Mouse (Mus musculus) CH12.LX (cell line): ENCODE measurements around the gene Agap3. TPM values are rescaled to one million over a fixed set of nuclear protein-coding genes. Genes with fewer than 3 reads are reported as not detected.

Experiments used
- DNase-seq: peaks from one replicate; pipeline ENCODE4 v3.0.0-alpha.2; 2013; ENCODE audit errors: extremely low read depth
- H3K27ac ChIP-seq: 2 replicates; pipeline ENCODE4 v1.5.1; 2012; ENCODE audit warnings: low read depth, mild to moderate bottlenecking, control low read depth, moderate library complexity; ENCODE audit not compliant: insufficient read depth
- H3K27me3 ChIP-seq: replicated peaks from 2 replicates; pipeline ENCODE3; 2012; ENCODE audit warnings: inconsistent platforms
- H3K36me3 ChIP-seq, 2 experiments: replicated peaks in 1 of 2; 2 replicates each; pipeline versions ENCODE3 to v1.6.1; 2012; ENCODE audit warnings: inconsistent platforms in 1 of 2, low read length in 1 of 2, mild to moderate bottlenecking in 1 of 2, mixed read lengths in 1 of 2, moderate library complexity in 1 of 2; ENCODE audit not compliant: control insufficient read depth in 1 of 2, insufficient read depth in 1 of 2
- H3K4me1 ChIP-seq, 2 experiments: 2 replicates each; pipeline ENCODE4 v1.6.1; 2012; ENCODE audit warnings: inconsistent platforms in 1 of 2, moderate library complexity in 1 of 2; ENCODE audit not compliant: insufficient read depth in 2 of 2, control insufficient read depth in 1 of 2
- H3K4me2 ChIP-seq: 2 replicates; pipeline ENCODE4 v1.6.1; 2012; ENCODE audit warnings: low read depth, mild to moderate bottlenecking, control low read depth; ENCODE audit not compliant: poor library complexity, insufficient read depth, severe bottlenecking
- H3K4me3 ChIP-seq, 3 experiments: fragments of 150-350 bp in 1 of 3; sonication (generic) in 1 of 3; replicated peaks in 1 of 3; 2 replicates each; pipeline versions ENCODE3 to v1.5.1; 2011 to 2012; ENCODE audit warnings: low read depth in 2 of 3, low read length in 2 of 3, mild to moderate bottlenecking in 2 of 3, moderate library complexity in 2 of 3, control low read depth in 1 of 3, improper control_type of control experiment in 1 of 3, inconsistent platforms in 1 of 3, mixed read lengths in 1 of 3; ENCODE audit not compliant: poor library complexity in 1 of 3
- H3K79me2 ChIP-seq: replicated peaks from 2 replicates; pipeline ENCODE4 v1.6.1; 2012; ENCODE audit warnings: mild to moderate bottlenecking, moderate library complexity; ENCODE audit not compliant: control insufficient read depth, poor library complexity, insufficient read depth, severe bottlenecking; ENCODE audit errors: extremely low read depth
- H3K9ac ChIP-seq: 2 replicates; pipeline ENCODE4 v1.6.1; 2012; ENCODE audit warnings: low read depth, mild to moderate bottlenecking, control low read depth, moderate library complexity; ENCODE audit not compliant: insufficient read depth
- H3K9me3 ChIP-seq: replicated peaks from 2 replicates; pipeline ENCODE3; 2012; ENCODE audit warnings: low read length, inconsistent platforms, mixed read lengths
- CHD1 ChIP-seq: IDR thresholded peaks from 2 replicates; pipeline ENCODE4 v1.6.1; 2012; ENCODE audit warnings: low read depth, low read length, improper control_type of control experiment, inconsistent platforms
- CTCF ChIP-seq, 2 experiments: IDR thresholded peaks in 1 of 2; conservative IDR thresholded peaks in 1 of 2; 2 replicates each; pipeline ENCODE4 v1.5.1; 2011 to 2012; ENCODE audit warnings: low read depth in 2 of 2, low read length in 2 of 2, improper control_type of control experiment in 1 of 2, inconsistent platforms in 1 of 2, mild to moderate bottlenecking in 1 of 2, moderate library complexity in 1 of 2
- E2F4 ChIP-seq: IDR thresholded peaks from 2 replicates; pipeline ENCODE4 v1.6.1; 2011; ENCODE audit warnings: low read depth, low read length, improper control_type of control experiment; ENCODE audit not compliant: insufficient replicate concordance
- ELF1 ChIP-seq: IDR thresholded peaks from 2 replicates; pipeline ENCODE4 v1.6.1; 2014; ENCODE audit warnings: low read depth, mild to moderate bottlenecking, inconsistent platforms, low read length, improper control_type of control experiment
- EP300 ChIP-seq: IDR thresholded peaks from 2 replicates; pipeline ENCODE4 v1.6.1; 2011; ENCODE audit warnings: low read length, improper control_type of control experiment
- ETS1 ChIP-seq: conservative IDR thresholded peaks from 2 replicates; pipeline ENCODE4 v1.6.1; 2012; ENCODE audit warnings: low read depth, mild to moderate bottlenecking, inconsistent platforms, low read length, improper control_type of control experiment, moderate library complexity
- GABPA ChIP-seq: IDR thresholded peaks from 2 replicates; pipeline ENCODE4 v1.6.1; 2012; ENCODE audit warnings: low read depth, low read length, improper control_type of control experiment, inconsistent platforms; ENCODE audit not compliant: insufficient replicate concordance
- HCFC1 ChIP-seq: IDR thresholded peaks from 2 replicates; pipeline ENCODE4 v1.6.1; 2012; ENCODE audit warnings: low read depth, mild to moderate bottlenecking, inconsistent platforms, low read length, improper control_type of control experiment
- IRF4 ChIP-seq: IDR thresholded peaks from 2 replicates; pipeline ENCODE4 v1.6.1; 2014; ENCODE audit warnings: low read depth, mild to moderate bottlenecking, inconsistent platforms, low read length, improper control_type of control experiment
- JUN ChIP-seq: IDR thresholded peaks from 2 replicates; pipeline ENCODE4 v1.6.1; 2011; ENCODE audit warnings: low read depth, mild to moderate bottlenecking, low read length, improper control_type of control experiment, moderate library complexity; ENCODE audit not compliant: insufficient read depth
- JUND ChIP-seq: conservative IDR thresholded peaks from 2 replicates; pipeline ENCODE4 v1.6.1; 2011; ENCODE audit warnings: low read depth, low read length, improper control_type of control experiment
- KAT2A ChIP-seq: IDR thresholded peaks from 2 replicates; pipeline ENCODE4 v1.6.1; 2012; ENCODE audit warnings: low read length, improper control_type of control experiment, inconsistent platforms; ENCODE audit not compliant: insufficient replicate concordance
- MAX ChIP-seq: IDR thresholded peaks from 2 replicates; pipeline ENCODE4 v1.6.1; 2011; ENCODE audit warnings: low read length, improper control_type of control experiment
- MAZ ChIP-seq: IDR thresholded peaks from 2 replicates; pipeline ENCODE4 v1.6.1; 2012; ENCODE audit warnings: low read depth, mild to moderate bottlenecking, inconsistent platforms, low read length, improper control_type of control experiment, moderate library complexity
- MEF2A ChIP-seq: IDR thresholded peaks from 2 replicates; pipeline ENCODE4 v1.6.1; 2014; ENCODE audit warnings: low read depth, mild to moderate bottlenecking, inconsistent platforms, low read length, improper control_type of control experiment, borderline replicate concordance
- MYC ChIP-seq: IDR thresholded peaks from 2 replicates; pipeline ENCODE4 v1.6.1; 2011; ENCODE audit warnings: low read depth, mild to moderate bottlenecking, improper control_type of control experiment, low read length
- NELFE ChIP-seq: IDR thresholded peaks from 2 replicates; pipeline ENCODE4 v1.6.1; 2011; ENCODE audit warnings: low read depth, low read length, improper control_type of control experiment
- NRF1 ChIP-seq: IDR thresholded peaks from 2 replicates; pipeline ENCODE4 v1.6.1; 2014; ENCODE audit warnings: low read depth, mild to moderate bottlenecking, inconsistent platforms, low read length, improper control_type of control experiment, moderate library complexity
- PAX5 ChIP-seq: IDR thresholded peaks from 2 replicates; pipeline ENCODE4 v1.6.1; 2012; ENCODE audit warnings: low read length, inconsistent platforms, mixed read lengths
- POLR2A ChIP-seq: IDR thresholded peaks from 2 replicates; pipeline ENCODE4 v1.6.1; 2011; ENCODE audit warnings: low read depth, mild to moderate bottlenecking, improper control_type of control experiment, low read length
- POLR2AphosphoS2 ChIP-seq: IDR thresholded peaks from 2 replicates; pipeline ENCODE4 v1.6.1; 2011; ENCODE audit warnings: low read depth, low read length, improper control_type of control experiment
- RCOR1 ChIP-seq: conservative IDR thresholded peaks from 2 replicates; pipeline ENCODE4 v1.6.1; 2012; ENCODE audit warnings: low read depth, mild to moderate bottlenecking, inconsistent platforms, low read length, improper control_type of control experiment
- SIN3A ChIP-seq: IDR thresholded peaks from 2 replicates; pipeline ENCODE4 v1.6.1; 2012; ENCODE audit warnings: low read length, improper control_type of control experiment, inconsistent platforms
- TCF12 ChIP-seq: IDR thresholded peaks from 2 replicates; pipeline ENCODE4 v1.6.1; 2014; ENCODE audit warnings: low read depth, mild to moderate bottlenecking, inconsistent platforms, low read length, improper control_type of control experiment
- UBTF ChIP-seq: IDR thresholded peaks from 2 replicates; pipeline ENCODE4 v1.6.1; 2012; ENCODE audit warnings: low read depth, mild to moderate bottlenecking, inconsistent platforms, low read length, improper control_type of control experiment, moderate library complexity
- USF1 ChIP-seq: IDR thresholded peaks from 2 replicates; pipeline ENCODE4 v1.6.1; 2014; ENCODE audit warnings: low read depth, mild to moderate bottlenecking, inconsistent platforms, low read length, improper control_type of control experiment
- ZC3H11A ChIP-seq: IDR thresholded peaks from 2 replicates; pipeline ENCODE4 v1.6.1; 2012; ENCODE audit warnings: low read depth, mild to moderate bottlenecking, inconsistent platforms, low read length, improper control_type of control experiment
- ZMIZ1 ChIP-seq: IDR thresholded peaks from 2 replicates; pipeline ENCODE4 v1.6.1; 2012; ENCODE audit warnings: low read depth, mild to moderate bottlenecking, inconsistent platforms, low read length, improper control_type of control experiment
- ZNF384 ChIP-seq: IDR thresholded peaks from 2 replicates; pipeline ENCODE4 v1.6.1; 2012; ENCODE audit warnings: low read depth, low read length, improper control_type of control experiment, inconsistent platforms
- dilution Hi-C: fragments of 300-500 bp; cut with MboI; formaldehyde crosslinking; loops from 2 replicates; pipeline ENCODE4 v1.14.3; 2020; ENCODE audit warnings: low sequenced_read_pairs; ENCODE audit not compliant: extremely low pct_unique_long_range_greater_than_20kb, extremely low pct_ligation_motif_present
- in situ Hi-C: fragments of 300-500 bp; cut with MboI; formaldehyde crosslinking; loops from 3 replicates; pipeline ENCODE4 v1.14.3; 2019; ENCODE audit warnings: low sequenced_read_pairs, low pct_ligation_motif_present, low pct_unique_long_range_greater_than_20kb, mixed read lengths
- polyA plus RNA-seq: library from polyadenylated mRNA; unstranded; fragments of >175 nt; gene quantifications from 2 replicates; pipeline ENCODE4 v1.2.1, GENCODE M21; 2012; ENCODE audit warnings: low read depth; ENCODE audit not compliant: insufficient read length
- total RNA-seq, 2 experiments: library from RNA; depleted of rRNA; stranded (reverse); fragments of 300-350 nt in 1 of 2; fragments of >200 nt in 1 of 2; gene quantifications; 2 replicates each; pipeline ENCODE4 v1.2.3; 2012 to 2014

Gene Agap3
- total and polyA plus RNA-seq, 3 experiments: 15.4 to 43.5 (median 38.0) TPM

DNA sequence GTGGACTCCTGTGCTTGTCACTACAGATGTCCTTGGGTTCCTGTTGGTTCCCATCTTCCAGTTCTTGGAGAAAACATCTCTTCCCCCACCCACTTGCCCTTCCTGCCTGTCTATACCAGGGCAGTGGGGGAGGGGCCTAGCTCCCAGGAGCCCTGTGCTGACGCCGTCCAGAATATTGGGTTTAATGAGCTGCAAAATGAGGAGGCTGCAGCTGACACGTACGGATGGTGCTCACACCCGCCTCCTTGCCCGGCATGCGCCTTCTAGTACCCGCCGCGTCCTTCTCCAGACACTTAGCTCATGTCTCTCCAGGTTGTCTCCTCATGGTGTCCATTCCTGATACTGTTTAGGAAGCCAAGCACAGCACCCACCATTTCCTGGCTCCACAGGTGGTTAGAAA lies 47.1 kb downstream of the Agap3 start:
- no peak overlapping the region for H3K9ac ChIP-seq

DNA sequence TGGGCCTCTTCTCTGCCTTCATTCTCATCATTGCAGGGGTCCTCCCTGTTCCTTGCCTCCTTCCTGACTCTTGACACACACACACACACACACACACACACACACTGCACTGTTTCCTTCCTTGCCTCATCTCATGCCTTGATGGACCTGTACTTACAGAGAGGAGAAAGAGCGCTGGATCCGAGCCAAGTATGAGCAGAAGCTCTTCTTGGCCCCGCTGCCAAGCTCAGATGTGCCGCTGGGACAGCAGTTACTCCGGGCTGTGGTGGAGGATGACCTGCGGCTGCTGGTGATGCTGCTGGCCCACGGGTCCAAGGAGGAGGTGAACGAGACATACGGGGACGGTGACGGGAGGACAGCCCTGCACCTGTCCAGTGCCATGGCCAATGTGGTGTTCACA lies 48.9 kb downstream of the Agap3 start:
- Histone ChIP-seq H3K79me2 (no peaks in the 10 kb centered on the region), H3K27me3 (no peaks in the 10 kb centered on the region), H3K4me1 (peaks cover 0 to 13% of the 10 kb centered on the region in 2 experiments; a peak in 2 of 4 replicates), H3K9ac (no peak overlapping the region), H3K4me3 (no peak overlapping the region), H3K27ac (no peak overlapping the region), H3K4me2 (no peak overlapping the region), H3K9me3 (no peaks in the 10 kb centered on the region), H3K36me3 (peaks cover 38 to 79% of the 10 kb centered on the region in 2 experiments)
- in situ Hi-C loops (no loop called here), dilution Hi-C loops (no loop called here)
- DNase-seq: no peak
- TF ChIP-seq POLR2A (no peak), KAT2A (no peak), E2F4 (no peak), NRF1 (no peak), POLR2AphosphoS2 (no peak), ELF1 (no peak), ETS1 (no peak), IRF4 (no peak), MYC (no peak), HCFC1 (no peak), SIN3A (no peak), ZC3H11A (no peak), MAX (no peak), PAX5 (no peak), EP300 (no peak), CTCF (conservative IDR thresholded peaks at IDR 0.05 in 1 of 2, IDR thresholded peaks at IDR 0.05 in 1 of 2; ENCODE audit: low read depth in 2 of 2, low read length in 2 of 2) (no peak), ZMIZ1 (no peak), JUND (no peak), CHD1 (no peak), TCF12 (no peak)

More for the DNA sequence above, 47.1 kb downstream of the Agap3 start:
- H3K4me1 ChIP-seq: no peaks in the 10 kb centered on the region
- H3K36me3 ChIP-seq: peaks cover 46 to 96% of the 10 kb centered on the region in 2 experiments
- dilution Hi-C loops (no loop called here), in situ Hi-C loops (no loop called here)
- no peak for DNase-seq
- H3K4me2 ChIP-seq: no peak overlapping the region
- no peaks in the 10 kb centered on the region for H3K9me3 ChIP-seq
- H3K27me3 ChIP-seq: no peaks in the 10 kb centered on the region
- H3K79me2 ChIP-seq: no peaks in the 10 kb centered on the region
- H3K27ac ChIP-seq: no peak overlapping the region
- TF ChIP-seq MEF2A: no peak
- TF ChIP-seq EP300: no peak
- no peak for TF ChIP-seq CTCF (conservative IDR thresholded peaks at IDR 0.05 in 1 of 2, IDR thresholded peaks at IDR 0.05 in 1 of 2; ENCODE audit: low read depth in 2 of 2, low read length in 2 of 2)
- TF ChIP-seq SIN3A: no peak
- TF ChIP-seq PAX5: no peak
- TF ChIP-seq MAX: no peak
- no peak for TF ChIP-seq RCOR1
- TF ChIP-seq NELFE: no peak
- no peak for TF ChIP-seq JUN
- no peak for TF ChIP-seq ZNF384
- no peak for TF ChIP-seq UBTF
- no peak for TF ChIP-seq USF1
- TF ChIP-seq GABPA: no peak
- TF ChIP-seq MAZ: no peak
- TF ChIP-seq TCF12: no peak
- no peak overlapping the region for H3K4me3 ChIP-seq
